8 mouse cellular contexts compared by ENCODE assay signal in the genomic region with DNA sequence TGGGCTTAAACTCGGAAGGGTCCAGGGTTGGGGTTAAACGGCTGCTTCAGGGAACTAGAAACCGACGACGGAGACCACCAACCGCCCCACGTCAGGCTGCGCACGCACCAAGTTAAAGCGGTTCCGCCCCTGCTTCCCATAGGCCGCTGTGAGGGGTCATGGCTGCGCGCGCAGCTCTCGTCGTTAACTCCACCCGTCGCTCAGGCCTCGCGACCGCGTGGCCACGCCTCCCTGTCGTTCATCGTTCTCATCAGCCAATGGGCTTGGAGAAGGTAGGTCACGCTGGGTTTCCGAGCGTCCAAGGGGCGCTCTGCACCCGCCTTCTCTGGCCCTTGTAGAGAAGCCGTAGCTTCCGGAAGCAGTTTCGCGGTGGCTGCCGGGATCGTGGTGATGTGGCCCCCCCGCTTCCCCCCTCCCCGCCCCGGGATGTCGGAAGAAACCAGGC. TPM values are rescaled to one million over a fixed set of nuclear protein-coding genes. Genes with fewer than 3 reads are reported as not detected.
DNase-seq lines count a peak whose midpoint lies in the region; ATAC-seq lines count a peak whose summit lies in the region.

Gene Swi5, minus strand, starts transcription at position 153 of the 445 bp plus-strand sequence.

- ATAC-seq in megakaryocyte progenitor cell, adult 5-6 weeks (replicated peaks; ENCODE audit: poor library complexity) = peak; percentile 96

- peak; percentile 100 for DNase-seq in adipocyte (ENCODE audit: low spot score)
- DNase-seq in embryo, embryonic 10 days (ENCODE audit: low spot score) = peak; percentile 100
- DNase-seq in gastrocnemius, postnatal 10 days = peak; percentile 99
- peak; percentile 100 for DNase-seq in induced T-regulatory cell, adult 2 months (ENCODE audit: low read depth)
- DNase-seq in left cerebral cortex, adult 9 months (ENCODE audit: low spot score in 2 of 2) = peak; percentile 91 to 97
- DNase-seq in right cerebral cortex, postnatal 14 days = peak; percentile 100
- peak; percentile 91 to 98 for DNase-seq in urinary bladder, postnatal 36 days (ENCODE audit: low spot score in 2 of 2)

RNA-seq across cellular contexts. Expression of gene Swi5, which starts in this region (rescaled TPM):
- 100 to 1,000 TPM; 140 to 148 TPM for total RNA-seq in gastrocnemius, postnatal 10 days (2021)
- 198 and 268 TPM in 2 replicates for total RNA-seq in megakaryocyte progenitor cell, adult 5-6 weeks (2015)
- 359 and 386 TPM in 2 replicates for total RNA-seq in megakaryocyte progenitor cell, adult 5-6 weeks (2017)

Comparison
In these comparisons a context has a peak if more than half of its experiments do, and no peak if none do; other contexts are left out.
1. Peak in every context shown above with its lines: DNase-seq and ATAC-seq.